ENCODE assay signal across 8 mouse cellular contexts in the genomic region with DNA sequence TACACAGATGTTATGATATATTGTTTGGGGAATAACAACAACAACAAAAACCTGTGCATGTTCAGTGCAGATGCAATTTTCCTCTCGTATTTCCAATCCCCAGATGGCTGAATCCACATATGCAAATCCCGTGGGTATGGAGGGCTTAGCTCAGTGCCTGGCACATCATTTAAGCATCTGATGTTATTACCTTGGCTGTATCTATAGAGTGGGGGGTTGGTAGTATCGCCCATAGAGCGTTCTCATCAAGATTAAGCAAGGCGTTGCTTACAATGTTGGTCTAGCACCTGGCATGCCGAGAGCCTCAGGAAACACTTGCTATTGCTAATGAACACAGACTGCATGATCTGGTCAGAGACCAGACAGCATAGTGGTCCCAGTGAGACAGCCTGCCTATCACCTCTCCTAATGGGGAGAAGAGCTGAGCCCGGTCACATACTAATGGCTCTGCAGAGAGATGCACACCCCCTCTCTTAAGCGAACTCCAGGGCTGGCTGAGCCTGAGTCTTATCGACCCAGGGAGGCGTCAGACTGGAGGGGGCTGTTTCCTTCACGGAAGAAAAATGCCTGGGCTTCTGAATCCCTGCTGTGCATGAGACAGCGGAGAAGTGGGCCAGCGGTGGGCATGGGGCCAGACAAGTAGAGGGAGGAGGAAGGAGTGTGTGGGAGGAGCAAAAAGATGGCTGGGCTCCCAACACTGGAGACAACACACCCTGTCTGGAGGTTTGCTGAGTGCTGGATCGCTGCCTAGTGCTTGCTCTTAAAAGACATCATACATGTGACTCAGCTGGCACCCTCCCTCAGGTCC.
DNase-seq lines count a peak whose midpoint lies in the region; ATAC-seq and TF ChIP-seq lines count a peak whose summit lies in the region.

No protein-coding gene starts in this region.

- H3K4me2 ChIP-seq in intestine, postnatal 0 days (replicated peaks; ENCODE audit: low read depth) = peak overlapping the region; percentile 3; the same call in 1 of the 2 replicates

- WGBS in intestine, postnatal 0 days = 57% methylated on average over 14 of the region's 14 CpGs

- H3K9ac ChIP-seq in intestine, postnatal 0 days (ENCODE audit: low read depth, low read length) = no peak overlapping the region

- DNase-seq in ZHBTc4 (ENCODE audit: low read depth, low spot score) = peak; percentile 5
- DNase-seq in cerebellum, adult 9-11 months = peak; percentile 28
- DNase-seq in gastrocnemius, postnatal 4 days (ENCODE audit: low spot score in 2 of 2) = peak; percentile 79 to 91
- DNase-seq in left cerebral cortex, adult 2 months (ENCODE audit: extremely low spot score in 1 of 2, low spot score in 2 of 2) = peak; percentile 87 to 90
- DNase-seq in lung, postnatal 4 days = peak; percentile 83 to 91
- DNase-seq in skeletal muscle tissue, adult 2 months (ENCODE audit: low read depth, low spot score) = peak; percentile 86
- no peak for DNase-seq in thymus, postnatal 14 days

- ATAC-seq in intestine, postnatal 0 days = 0 out of 2 replicates have a peak, but pooled peaks have one; percentile 31

- no peak overlapping the region for H3K4me3 ChIP-seq in intestine, postnatal 0 days (ENCODE audit: low read depth, low read length)
- H3K4me3 ChIP-seq in left cerebral cortex, adult 2 months = no peak overlapping the region

- H3K27ac ChIP-seq in intestine, postnatal 0 days (ENCODE audit: low read depth, low read length) = no peak overlapping the region
- peak overlapping the region; percentile 69 for H3K27ac ChIP-seq in left cerebral cortex, adult 2 months

- no peaks in the 10 kb centered on the region for H3K9me3 ChIP-seq in intestine, postnatal 0 days (ENCODE audit: control insufficient read depth)

- no peaks in the 10 kb centered on the region for H3K4me1 ChIP-seq in intestine, postnatal 0 days (replicated peaks; ENCODE audit: control insufficient read depth, insufficient read depth, low read length)

- H3K36me3 ChIP-seq in intestine, postnatal 0 days (ENCODE audit: control insufficient read depth, insufficient read depth) = no peaks in the 10 kb centered on the region

- no peak for TF ChIP-seq CTCF in intestine, postnatal 0 days (IDR thresholded peaks at IDR 0.05; ENCODE audit: low read depth)
- no peak for TF ChIP-seq CTCF in left cerebral cortex, adult 2 months (IDR thresholded peaks at IDR 0.05)

- no peaks in the 10 kb centered on the region for H3K27me3 ChIP-seq in intestine, postnatal 0 days (replicated peaks; ENCODE audit: control insufficient read depth, insufficient read depth, low read length)

- intact Hi-C loops in left cerebral cortex, adult 2 months (cut with DNase I) = loop anchor here (10.0 kb wide), 1 partner anchor 105 kb away; no protein-coding TSS in a partner anchor
